Mouse (Mus musculus) liver, postnatal 0 days (tissue): ENCODE data around the gene Aida.

ENCODE experiments used
- CTCF ChIP-seq: sonication (generic); IDR thresholded peaks from 2 replicates; pipeline ENCODE4 v1.5.1; 2016; ENCODE audit warnings: antibody characterized with exemption, low read depth
- EP300 ChIP-seq: IDR thresholded peaks from 2 replicates; pipeline ENCODE4 v1.6.1; 2016; ENCODE audit warnings: antibody characterized with exemption, low read depth, mild to moderate bottlenecking

DNA sequence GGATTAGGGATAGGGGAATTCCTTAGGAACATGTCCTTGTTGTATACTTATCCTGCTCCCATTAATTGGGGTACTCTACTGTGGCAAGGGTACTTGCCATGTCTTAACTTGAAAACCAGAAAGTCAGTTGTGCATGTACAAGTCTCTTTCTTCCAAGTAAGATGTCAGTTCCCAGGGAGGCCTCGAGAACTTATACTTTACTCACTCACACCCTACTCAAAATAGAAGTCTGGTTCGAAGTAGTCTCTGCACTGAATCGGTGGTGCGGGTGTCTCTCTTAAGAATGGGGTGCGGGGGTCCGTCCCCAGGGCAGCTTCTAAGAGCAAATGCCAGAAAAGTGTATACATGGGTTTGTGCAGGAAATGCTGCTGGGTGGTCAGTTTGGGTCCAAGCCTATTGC is 2.8 kb downstream of the Aida start:
- no peak for TF ChIP-seq CTCF
- TF ChIP-seq EP300, result no peak
